Mouse (Mus musculus) megakaryocyte, embryonic 14.5 days (primary cell): ENCODE data around the gene Mreg.

ENCODE experiments used
- FLI1 ChIP-seq: IDR thresholded peaks from 2 replicates; pipeline ENCODE4 v1.6.1; 2012; ENCODE audit warnings: low read length, inconsistent platforms, mixed read lengths
- GATA1 ChIP-seq: IDR thresholded peaks from 3 replicates; pipeline ENCODE4 v1.6.1; 2012; ENCODE audit warnings: mixed read lengths, low read length, inconsistent platforms, borderline replicate concordance

DNA sequence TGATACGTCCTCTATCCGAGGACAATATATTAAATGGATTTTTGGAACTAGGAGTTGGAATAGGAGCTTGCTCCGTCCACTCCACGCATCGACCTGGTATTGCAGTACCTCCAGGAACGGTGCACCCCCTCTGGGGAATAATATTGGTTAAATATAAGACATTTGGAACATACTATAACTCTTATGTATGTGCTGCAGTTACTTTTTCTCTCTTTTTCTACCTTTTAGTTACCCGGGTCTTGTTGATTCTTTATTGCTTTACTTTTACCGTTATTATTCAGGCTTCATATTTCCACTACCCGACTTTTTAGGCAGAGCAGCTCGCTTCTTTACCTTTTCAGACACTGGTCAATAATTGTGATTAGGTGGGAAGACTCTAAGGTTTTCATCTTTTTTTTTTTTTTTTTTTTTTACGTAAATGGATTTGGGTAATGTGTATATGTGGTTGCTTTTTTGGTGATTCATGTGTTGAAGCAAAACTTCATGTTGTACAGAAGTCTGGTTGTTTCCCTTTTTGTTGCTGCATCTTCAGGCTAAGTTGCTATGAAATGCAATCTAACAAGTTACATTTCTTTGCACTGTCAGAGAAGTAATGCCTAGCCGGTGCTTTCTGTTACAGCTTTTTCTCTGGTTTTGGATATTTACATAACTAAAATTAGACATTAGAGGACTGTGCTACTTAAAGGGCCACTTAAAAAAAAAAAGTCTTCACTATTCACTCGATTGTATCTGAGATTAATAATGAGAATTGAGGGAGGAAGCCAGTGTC, 25.1 kb upstream of the Mreg start:
- no peak for TF ChIP-seq GATA1
- no peak for TF ChIP-seq FLI1
